Mouse (Mus musculus): ENCODE measurements around the gene Cdx2.
A peak's percentile ranks its signal among the peaks of the same experiment; 100 is the strongest.

Cdx2 gene

DNA sequence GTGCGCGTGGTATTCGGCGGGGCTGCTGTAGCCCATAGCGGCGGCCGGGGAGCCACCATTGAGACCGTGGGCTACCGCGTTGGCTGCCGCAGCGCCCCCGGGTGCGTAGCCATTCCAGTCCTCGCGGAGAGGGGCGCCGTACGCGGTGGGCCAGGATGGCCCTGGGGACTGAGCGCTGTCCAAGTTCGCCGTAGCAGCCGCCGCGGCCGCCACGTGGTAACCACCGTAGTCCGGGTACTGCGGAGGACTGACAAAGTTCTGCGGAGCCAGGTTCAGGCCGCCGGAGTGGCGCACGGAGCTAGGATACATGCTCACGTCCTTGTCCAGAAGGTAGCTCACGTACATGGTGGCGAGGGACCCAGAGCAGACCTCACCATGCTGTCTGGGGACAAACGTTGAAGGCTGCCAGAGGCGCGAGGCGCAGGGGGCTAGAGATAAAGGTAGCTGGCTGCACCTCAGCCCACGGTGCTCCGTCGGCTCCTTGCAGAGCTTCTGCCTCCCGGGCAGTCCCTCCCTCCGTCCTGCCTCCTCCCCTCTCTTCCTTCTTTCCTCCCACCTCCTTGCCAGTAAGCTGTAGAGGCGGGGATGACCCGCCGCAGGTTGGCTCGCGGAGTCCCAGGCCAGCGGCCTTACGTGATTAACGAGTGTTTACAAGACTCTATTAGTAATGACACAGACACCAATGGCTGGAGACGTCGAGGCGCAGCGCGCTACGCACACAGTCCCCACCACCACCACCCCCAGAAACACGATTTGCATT is at the start of gene Cdx2:
Cdx2 (minus strand) TSS at position 633 of the 760 bp plus-strand sequence.
- no peak for DNase-seq

DNA sequence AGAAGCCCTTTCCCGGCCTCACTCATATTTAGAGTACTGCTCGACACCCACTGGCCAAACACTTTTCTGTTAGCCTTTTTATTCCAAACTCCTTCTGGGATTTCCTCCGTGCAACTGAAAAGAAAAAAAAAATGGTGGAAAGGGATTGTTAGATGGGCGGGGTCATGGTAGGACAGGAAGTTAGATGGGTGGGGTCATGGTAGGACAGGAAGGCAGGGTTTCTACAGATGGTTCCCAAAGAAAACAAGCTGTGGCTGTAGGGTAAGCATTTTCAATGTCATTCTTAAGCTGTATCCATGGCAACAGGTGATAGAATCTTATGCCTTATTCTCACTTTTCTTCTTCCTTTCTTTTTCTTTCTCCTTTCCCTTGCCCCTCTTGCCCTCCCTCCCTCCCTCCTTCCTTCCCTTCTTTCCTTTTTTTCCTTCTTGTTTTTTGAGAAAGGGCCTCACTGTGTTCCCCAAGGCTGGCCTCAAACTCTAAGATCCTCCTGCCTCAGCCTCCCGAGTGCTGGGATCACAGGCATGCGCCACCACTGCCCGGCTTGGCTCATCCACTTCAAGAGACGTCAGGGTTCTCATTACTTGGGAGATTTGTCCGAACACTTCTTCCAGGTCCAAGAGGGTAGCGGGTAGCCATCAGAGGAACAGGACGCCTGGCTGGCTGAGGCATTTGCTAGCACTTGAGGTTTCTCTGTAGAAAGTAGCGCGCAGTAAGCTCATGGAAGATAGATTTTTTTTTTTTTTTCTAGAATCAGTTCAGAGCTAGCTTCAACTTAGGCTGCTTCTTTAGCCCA is 49.4 kb upstream of the Cdx2 start:
- no peak for DNase-seq

DNA sequence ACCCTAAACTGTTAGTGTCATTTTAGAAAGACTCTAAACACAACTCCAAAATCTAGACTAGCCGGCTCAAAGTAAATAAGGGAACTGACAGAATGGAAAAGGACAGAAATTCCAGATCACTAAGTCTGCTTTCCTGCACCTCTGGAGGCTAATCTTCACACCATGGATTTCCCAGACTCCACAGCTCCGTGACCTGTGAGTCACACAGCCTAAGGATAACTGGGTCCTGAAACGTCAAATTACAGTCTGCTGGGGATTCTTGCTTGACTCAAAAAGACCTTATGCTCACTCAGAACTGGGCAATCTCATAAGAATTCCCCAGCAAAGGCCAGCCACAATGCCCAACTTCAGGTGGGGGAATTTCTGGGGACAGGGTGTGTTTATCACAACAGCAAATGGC is 48.7 kb upstream of the Cdx2 start:
- DNase-seq: no peak

DNA sequence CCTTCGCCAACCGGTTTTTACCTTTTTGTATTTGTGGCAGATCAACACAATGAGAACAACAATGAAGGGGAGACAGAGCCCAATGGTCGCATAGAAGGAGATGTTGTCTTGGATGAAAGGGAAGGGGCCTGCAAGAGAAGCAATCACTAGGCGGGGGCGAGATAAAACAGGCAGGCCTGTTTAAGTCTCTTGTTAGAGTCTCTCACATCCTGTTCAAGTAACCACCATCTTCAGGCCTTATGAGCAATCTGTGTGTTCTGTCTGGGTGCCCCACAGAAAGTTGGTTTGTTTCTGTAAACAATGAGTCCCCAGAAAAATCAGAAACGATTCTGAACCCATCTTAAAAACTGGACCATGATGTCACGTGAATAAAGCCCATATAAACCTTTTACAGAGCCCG is 47.9 kb upstream of the Cdx2 start:
- no peak for DNase-seq

DNA sequence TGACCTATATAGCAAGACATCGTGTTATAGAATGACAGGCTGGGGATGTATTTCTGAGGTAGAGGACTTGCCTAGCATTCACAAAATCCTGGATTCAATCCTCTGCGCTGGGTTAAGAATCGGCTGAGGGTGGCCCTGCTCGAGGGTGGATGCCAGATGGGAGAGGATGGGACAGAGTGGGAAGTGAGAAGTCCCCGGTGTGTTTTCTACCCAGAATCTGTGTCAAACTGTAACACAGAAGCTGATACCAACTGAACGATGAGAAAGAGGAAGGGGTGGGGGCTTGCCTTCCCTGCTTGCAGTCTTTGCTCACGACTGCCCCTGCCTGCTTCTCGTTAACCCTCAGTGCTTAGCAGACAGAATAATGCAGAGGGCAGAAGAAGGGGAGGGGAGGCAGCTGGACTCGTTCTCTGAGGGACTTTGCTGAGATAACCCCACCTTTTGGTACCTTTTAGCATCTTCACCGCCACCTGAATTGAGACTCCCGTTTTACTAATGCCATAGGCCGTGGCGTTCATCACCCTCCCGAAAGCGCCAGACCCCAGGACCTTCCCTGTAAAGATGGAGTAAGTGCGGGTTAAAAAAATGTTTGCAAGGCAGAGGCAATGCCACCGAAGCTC is 47.2 kb upstream of the Cdx2 start:
- DNase-seq: no peak

DNA sequence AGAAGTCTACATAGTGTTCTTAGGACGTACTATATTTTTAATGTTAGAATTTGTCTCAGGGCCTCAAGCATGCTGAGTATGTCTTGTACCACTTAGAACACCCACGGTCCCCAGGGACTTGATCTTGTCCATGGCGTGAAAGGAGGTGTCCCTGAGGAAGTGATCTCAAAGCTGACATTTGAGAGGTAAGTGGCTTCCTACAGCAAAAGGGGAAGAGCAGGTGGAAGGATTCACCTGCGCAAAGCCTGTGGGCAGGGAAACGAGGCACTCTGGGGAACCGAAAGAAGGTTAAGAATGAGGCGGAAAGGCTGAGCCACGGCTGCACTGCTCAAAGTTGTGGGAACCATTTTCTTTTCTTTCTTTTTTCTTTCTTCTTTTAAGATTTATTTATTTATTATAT is 44.9 kb upstream of the Cdx2 start:
- DNase-seq: no peak

DNA sequence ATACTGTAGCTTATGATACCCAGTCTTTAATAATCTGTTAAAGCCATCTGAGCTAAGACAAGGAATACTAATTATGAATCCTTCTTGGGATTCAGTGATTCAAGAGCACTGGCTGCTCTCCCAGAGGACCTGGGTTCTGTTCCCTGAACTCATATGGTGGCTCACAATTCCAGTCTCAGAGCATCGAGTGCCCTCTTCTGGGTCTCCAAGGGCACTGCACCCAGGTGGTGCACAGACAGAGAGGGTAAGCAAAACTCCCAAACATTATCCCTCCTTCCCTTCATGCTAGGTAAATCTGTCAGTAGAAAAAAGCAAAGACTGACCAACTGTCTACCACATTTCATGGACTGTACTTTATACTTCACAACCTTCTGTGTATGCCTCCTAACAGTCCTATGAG is 38.9 kb upstream of the Cdx2 start:
- no peak for DNase-seq

DNA sequence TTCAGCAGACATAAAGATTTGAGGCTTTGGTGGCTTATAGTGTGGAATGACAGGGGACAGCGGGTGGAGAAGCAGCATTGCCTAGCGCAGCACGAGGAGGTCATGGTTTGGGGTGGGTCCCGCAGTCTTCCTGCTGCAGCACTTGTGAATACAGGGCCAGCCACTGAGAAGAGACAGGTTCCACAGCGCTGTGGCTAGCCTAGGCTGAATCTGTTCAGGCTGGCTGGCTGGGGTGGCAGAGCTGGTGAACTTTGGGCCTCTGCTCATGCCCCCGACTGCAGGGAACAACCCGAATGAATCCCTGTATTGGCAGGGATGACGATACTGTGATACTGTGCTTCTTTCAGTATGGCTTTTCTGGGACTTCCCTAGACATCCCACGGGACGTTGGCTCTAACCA is 36.8 kb upstream of the Cdx2 start:
- DNase-seq: no peak

DNA sequence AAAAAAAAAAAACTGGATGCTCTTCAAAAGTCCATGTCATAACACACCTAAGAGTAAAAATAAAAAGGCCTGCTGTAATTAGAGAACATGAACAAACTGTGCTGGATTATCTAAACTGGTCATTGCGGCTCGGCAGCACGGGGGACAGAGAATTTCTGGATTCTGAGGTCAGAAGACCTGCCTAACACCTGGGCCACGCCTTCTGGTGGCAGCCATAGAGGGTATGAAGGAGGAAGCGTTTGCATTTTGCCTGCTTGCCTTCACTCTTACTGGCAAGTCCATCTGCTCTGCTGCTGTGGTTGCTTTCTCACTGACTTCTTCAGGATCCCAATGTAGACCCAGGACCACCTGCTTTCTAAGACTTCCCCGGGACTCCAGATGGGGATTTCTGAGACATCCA is 35.8 kb upstream of the Cdx2 start:
- DNase-seq: no peak

DNA sequence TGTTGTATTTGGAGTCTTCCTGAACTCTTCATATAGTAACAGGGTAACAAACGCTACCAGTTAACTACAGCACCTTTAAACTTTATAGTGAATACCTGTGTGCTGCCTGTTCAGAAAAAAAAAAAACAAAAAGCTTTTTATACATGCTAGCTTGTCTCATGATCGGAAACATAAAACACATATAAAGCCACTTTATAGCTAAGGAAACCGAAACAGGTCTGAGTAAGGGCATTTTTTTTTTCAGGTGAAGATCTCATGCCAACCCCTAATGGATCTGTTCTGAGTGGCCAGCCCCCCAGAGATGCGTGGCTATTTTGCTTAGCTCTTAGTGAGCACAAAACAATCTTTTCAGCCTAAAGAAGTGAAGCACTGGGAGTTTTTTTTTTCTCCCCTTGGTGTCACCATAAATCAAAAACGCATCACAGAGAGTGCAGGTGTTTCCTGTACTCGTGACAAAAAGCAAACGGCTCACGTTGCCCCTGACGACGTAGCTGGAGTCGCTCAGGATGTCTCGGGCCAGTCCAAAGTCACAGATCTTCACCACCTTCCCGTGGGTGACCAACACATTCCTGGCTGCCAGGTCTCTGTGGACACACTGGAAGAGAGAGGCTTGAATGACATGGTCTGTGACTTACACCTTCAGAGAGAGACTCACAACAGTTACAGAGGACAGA is 33.8 kb upstream of the Cdx2 start:
- DNase-seq: no peak

DNA sequence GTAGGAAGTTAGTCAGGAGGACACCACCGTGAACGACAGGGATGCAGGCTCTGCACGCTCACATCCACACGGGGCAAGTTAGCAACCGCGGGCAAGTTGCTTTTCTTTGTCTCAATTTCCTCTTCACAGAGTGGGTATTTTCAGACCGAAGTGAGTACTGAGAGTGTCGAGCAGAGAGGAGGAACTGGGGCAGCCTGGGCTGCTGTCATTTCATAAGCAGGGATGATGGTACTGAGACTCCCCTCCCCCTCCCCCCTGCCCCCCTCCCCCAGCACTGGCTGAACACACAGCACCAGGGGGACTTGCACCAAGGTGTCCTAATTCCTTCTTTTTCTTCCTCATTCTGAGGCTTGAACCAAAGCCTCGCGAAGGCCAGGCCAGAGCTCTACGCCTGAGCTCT is 32.5 kb upstream of the Cdx2 start:
- no peak for DNase-seq

DNA sequence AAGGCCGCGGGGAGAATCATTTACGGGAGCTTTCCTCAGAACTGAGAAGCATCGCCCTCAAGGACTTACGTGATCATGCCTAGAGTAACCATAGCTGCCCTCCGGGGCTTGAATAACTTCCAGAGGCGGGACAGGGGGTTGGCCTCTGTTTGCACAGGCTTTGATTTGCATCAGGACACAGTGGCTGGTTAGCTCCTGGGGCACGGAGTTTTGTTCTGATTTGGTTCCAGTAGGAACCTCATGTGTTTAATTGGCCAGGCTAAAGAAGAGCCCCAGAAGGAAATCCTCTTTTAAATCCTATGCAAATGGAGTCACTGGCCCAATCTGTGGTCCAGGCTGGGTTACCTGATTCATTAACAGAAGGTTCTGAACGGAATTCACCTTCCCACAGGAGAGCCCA is 31.9 kb upstream of the Cdx2 start:
- no peak for DNase-seq

DNA sequence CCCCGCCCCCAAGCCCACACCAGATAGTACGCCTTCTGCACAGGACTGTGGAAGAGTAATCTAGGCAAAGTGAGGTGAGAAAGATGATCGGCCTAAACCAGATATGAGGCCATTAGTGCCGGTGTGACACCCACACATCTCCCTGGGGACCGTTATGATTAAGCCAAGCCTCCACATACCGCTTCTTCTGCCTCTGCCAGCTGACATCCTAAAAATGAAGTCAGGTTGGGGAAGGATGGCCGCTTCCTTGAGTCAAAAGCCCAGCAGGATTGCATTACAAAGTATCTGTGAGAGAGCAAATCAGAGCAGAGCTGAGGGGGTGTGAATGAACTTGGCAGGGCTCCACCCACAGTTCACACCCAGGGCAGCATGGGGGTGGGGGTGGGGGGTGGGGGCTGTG is 25.6 kb upstream of the Cdx2 start:
- DNase-seq: no peak

DNA sequence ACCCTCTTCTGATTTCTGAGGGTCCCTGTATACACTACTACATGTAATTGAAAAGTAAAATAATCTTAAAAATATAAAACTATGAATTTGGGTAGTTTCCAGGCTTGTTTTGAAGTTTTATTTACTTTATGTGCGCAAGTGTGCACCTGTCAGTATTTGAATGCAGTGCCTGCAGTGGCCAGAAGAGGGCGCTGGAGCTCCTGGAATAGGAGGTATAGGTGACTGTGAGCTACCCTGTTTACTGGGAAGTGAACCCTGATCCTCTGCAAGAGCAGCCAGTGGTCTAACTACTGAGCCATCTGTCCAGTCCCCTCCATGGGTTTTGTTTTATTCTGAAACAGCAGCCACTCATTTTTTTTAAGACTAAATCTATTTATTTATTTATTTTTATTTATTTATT is 24.5 kb upstream of the Cdx2 start:
- DNase-seq: peak; percentile 49

DNA sequence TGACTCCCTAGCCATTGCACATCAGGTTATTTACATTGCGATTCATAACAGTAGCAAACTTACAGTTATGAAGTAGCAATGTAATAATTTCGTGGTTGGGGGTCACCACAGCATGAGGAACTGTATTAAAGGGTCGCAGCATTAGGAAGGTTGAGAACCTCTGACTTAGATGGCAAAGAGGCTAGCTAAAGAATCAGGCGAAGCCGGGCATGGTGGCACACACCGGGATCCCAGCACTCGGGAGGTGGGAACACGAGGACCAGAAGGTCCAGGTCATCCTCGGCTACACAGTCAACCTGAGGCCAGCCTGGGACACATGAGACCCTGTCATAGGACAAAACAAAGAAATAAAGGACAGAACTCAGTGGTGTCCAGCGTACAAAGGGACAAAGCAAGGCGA is 22.9 kb upstream of the Cdx2 start:
- no peak for DNase-seq

DNA sequence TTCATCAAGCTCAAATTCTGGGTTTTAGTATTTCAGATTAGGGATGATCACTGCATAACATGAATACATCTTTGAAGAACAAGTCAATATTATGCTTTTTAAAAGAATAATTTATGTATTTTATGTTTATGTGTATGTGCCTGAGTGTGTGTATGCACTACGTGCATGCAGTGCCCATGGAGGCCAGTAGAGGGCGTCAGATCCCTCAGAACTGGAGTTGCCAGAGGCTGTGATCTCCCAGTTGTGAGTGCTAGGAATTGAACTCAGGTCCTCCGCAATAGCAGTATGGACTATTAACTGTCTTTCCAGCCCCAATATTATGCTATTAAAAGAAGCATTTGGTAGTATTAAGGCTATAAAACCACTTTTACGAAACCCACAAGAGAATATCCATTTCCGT is 20.6 kb upstream of the Cdx2 start:
- DNase-seq: no peak

DNA sequence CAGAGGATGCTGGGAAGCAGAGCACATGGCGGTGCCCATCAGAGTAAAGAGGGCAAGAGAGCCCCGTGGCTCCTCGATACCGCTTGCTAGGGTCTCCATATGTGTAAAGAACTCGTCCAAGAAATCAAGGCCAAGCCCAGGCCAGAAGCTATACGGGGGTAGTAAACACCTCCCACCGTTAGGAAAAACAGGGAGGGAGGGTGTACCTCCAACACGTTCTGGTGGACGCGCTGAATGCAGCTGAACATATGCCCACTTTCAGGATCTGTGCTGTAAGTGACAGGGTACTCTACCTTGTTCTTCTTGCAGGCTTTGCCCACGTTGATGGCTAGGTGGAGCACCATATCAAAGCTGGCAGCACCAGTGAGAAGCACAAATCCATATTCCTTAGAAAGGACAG is 18.9 kb upstream of the Cdx2 start:
- no peak for DNase-seq

DNA sequence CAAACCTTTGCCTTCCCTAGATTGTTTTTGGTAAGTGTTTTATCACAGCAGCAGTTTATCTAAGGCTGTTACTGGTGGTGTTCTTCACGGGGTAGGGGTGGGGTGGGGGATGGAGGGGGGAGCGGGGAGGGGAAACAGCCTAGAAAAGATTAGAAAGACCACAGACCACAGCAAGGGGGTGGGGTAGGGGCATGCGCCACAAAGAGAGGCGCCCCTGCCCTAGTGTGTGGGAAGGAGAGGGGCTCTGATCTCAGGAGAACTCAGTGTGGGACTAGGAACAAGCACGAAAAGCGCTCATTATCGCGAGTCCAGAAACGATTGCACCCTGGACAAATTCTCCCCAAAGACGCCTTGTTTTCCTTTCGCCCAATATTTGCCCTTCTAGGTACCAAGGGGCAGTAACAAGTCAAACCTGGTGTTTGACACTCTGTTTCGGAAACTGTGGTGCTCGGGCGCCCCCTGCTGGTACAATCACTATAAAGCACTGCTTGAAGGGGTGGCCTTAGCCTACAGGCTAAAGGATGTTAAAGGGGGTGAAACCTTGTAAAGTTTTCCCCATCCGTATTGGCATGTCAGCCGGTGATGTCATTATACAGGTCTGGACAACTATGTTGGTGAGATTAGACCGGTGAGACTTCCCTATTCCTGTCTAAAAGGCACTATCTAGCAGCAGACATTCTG is 16.3 kb upstream of the Cdx2 start:
- DNase-seq: peak; percentile 75

DNA sequence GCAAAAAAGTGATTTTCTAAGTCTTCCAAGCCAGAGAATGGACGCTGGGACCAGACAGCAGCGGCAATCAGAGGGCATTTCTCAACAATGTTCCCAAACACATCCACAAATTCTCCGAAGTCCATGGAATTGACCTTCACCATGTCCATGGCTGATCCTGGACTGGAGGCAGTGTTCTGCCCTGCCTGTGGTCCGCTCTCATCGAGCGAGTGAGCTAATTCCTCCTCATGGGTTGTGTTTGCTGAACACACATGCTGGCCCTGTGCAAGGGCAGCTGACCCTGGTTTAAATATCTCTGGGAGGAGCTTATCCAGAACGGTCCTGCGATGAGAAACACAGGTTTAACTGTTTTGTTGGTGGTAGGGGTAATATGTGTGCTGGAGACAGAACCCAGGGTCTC is 15.1 kb upstream of the Cdx2 start, which contains the start of gene Urad:
Urad (minus strand) TSS at position 258 of the 400 bp plus-strand sequence.
- no peak for DNase-seq

DNA sequence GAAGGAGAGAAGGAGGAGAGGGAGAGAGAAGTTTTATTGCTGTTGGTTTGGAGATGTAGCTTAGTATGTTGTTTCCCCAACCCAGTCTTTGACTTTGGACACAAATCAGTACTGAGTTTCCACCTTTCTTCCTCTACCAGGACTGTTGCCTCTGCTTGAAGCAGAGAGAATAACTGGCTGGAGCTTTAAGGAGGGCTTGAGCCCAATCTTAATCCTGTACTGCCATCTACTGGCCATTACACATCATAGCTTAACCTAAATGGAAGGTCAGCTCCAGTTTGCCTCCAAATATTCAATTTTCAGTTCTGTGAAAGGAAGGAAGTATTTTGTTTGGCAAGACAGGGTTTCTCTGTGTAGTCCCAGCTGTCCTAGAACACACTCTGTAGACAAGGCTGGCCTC is 12.6 kb upstream of the Cdx2 start:
- no peak for DNase-seq

DNA sequence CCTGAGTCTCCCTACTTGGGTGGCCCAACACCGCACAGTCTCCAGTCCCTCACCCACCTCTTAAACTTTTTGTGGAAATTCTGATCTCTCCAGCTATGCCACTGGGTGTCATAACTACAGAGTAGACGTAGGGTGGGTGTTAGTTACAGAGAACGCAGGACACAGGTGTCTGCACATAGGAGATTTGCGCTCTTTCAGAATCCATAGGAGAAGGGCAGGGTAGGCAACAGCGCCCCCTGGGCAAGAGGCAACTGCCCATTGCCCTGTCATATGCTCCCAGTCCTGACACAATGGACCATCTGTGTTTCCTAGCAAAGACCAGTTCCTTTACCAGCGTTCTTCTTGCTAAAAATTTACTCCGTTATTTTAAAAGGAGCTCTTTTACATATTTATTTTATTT is 10.9 kb upstream of the Cdx2 start:
- DNase-seq: no peak

DNA sequence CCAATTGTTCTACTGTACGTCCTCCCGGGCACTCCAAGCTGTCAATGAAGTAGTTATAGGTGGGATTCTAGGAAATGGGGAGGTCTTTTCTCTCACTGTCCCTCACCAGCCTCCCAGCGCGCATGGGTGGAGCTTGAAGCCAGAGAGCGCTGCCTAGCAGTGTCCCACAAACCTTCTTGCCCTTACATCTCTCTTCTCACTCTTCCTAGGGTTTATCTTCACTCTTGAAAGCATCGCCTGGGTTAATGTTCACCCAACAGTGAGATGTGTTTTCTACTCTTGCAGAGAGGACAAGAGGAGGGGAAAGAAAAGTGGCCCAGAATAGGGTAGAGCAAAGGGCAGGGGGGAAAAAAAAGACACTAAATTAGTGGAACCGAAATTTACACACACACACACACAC is 10.3 kb upstream of the Cdx2 start:
- no peak for DNase-seq
